In genomic region chr7:46993079-46993478, GRCm38 (mm10) we compare ENCODE assay signal across 35 mouse cellular contexts. TPM values are rescaled to one million over a fixed set of nuclear protein-coding genes. Genes with fewer than 3 reads are reported as not detected.
DNase-seq lines count a peak whose midpoint lies in the region; ATAC-seq and TF ChIP-seq lines count a peak whose summit lies in the region.
"Had no signal": no experiment of that assay in that cellular context is flagged by ENCODE, and none has a peak within 500 bp of the region (broad histone marks: within the 10 kb centered on the region; RNA-seq: fewer than 3 reads in every experiment).

No protein-coding gene starts in this region.

- H3K4me3 ChIP-seq in liver, adult 2 months (ENCODE audit: insufficient read depth, low read depth, low read length), result no peak overlapping the region
- no peak overlapping the region for H3K4me3 ChIP-seq in liver, postnatal 0 days (ENCODE audit: low read depth, low read length)
- H3K4me3 ChIP-seq in CH12.LX (replicated peaks in 1 of 3; ENCODE audit: low read depth in 2 of 3, low read length in 2 of 3, poor library complexity in 1 of 3), result no peak overlapping the region
- H3K4me3 ChIP-seq in forebrain, embryonic 12.5 days (replicated peaks), result no peak overlapping the region
- H3K4me3 ChIP-seq: embryonic facial prominence, embryonic 10.5 days; embryonic facial prominence, embryonic 13.5 days; erythroblast, embryonic 14.5 days; forebrain, embryonic 13.5 days; heart, embryonic 12.5 days; heart, embryonic 15.5 days; hindbrain, embryonic 12.5 days; intestine, embryonic 15.5 days had no signal

- H3K36me3 ChIP-seq in liver, adult 2 months (ENCODE audit: control insufficient read depth, insufficient read depth, low read length), result peaks cover 57% of the 10 kb centered on the region
- H3K36me3 ChIP-seq in liver, postnatal 0 days (replicated peaks; ENCODE audit: insufficient read depth, low read length), result peaks cover 65% of the 10 kb centered on the region
- peaks cover 53 to 83% of the 10 kb centered on the region in 2 experiments for H3K36me3 ChIP-seq in CH12.LX (replicated peaks in 1 of 2; ENCODE audit: control insufficient read depth in 1 of 2, insufficient read depth in 1 of 2, low read length in 1 of 2)
- H3K36me3 ChIP-seq in forebrain, embryonic 12.5 days (replicated peaks), result peaks cover 64% of the 10 kb centered on the region

- no peaks in the 10 kb centered on the region; the same call in 1 of the 2 replicates for H3K79me2 ChIP-seq in liver, adult 2 months (ENCODE audit: control insufficient read depth, insufficient read depth, low read length)
- peaks cover 11% of the 10 kb centered on the region; the same call in 1 of the 2 replicates for H3K79me2 ChIP-seq in CH12.LX (replicated peaks; ENCODE audit: control insufficient read depth, extremely low read depth, insufficient read depth, poor library complexity, severe bottlenecking)

- 83% methylated on average over 8 of the region's 8 CpGs for WGBS in liver, adult 2 months
- 73% methylated on average over 8 of the region's 8 CpGs for WGBS in liver, postnatal 0 days (ENCODE audit: insufficient replicate concordance)
- WGBS in forebrain, embryonic 12.5 days, result 92% methylated on average over 8 of the region's 8 CpGs

- no peak overlapping the region for H3K9ac ChIP-seq in liver, adult 2 months (ENCODE audit: low read depth, low read length)
- H3K9ac ChIP-seq in liver, postnatal 0 days (replicated peaks), result no peak overlapping the region
- no peak overlapping the region for H3K9ac ChIP-seq in CH12.LX (ENCODE audit: insufficient read depth, low read depth)
- H3K9ac ChIP-seq in forebrain, embryonic 12.5 days, result no peak overlapping the region
- H3K9ac ChIP-seq: embryonic facial prominence, embryonic 13.5 days; forebrain, embryonic 13.5 days; heart, embryonic 12.5 days; heart, embryonic 15.5 days; hindbrain, embryonic 12.5 days; intestine, embryonic 15.5 days had no signal

- no peak for ATAC-seq in liver, postnatal 0 days
- 0 out of 2 replicates have a peak, but pooled peaks have one; percentile 10 for ATAC-seq in megakaryocyte progenitor cell, adult 5-6 weeks (replicated peaks; ENCODE audit: poor library complexity)
- ATAC-seq in forebrain, embryonic 12.5 days (ENCODE audit: low FRiP score), result no peak
- ATAC-seq in megakaryocyte-erythroid progenitor cell, adult 5-6 weeks (replicated peaks; ENCODE audit: low FRiP score, low TSS enrichment, poor library complexity, severe bottlenecking), result no peak
- ATAC-seq: activated CD4-positive, CD25-positive, alpha-beta regulatory T cell, adult 4 months; CD4-positive, CD25-positive, alpha-beta regulatory T cell, adult 4 months; forebrain, embryonic 13.5 days; forebrain, embryonic 16.5 days; hindbrain, embryonic 16.5 days; intestine, embryonic 15.5 days had no signal

- TF ChIP-seq RAD21 in CH12.LX (IDR thresholded peaks at IDR 0.05; ENCODE audit: low read depth, low read length), result no peak

- TF ChIP-seq POLR2A in liver, adult 2 months (IDR thresholded peaks at IDR 0.05; ENCODE audit: extremely low read depth, insufficient read depth, low read length), result no peak
- no peak for TF ChIP-seq POLR2A in CH12.LX (IDR thresholded peaks at IDR 0.05; ENCODE audit: low read depth, low read length)

- no peak for TF ChIP-seq CTCF in liver, adult 2 months (IDR thresholded peaks at IDR 0.05; ENCODE audit: low read depth, low read length)
- no peak for TF ChIP-seq CTCF in liver, postnatal 0 days (IDR thresholded peaks at IDR 0.05; ENCODE audit: low read depth)
- TF ChIP-seq CTCF in CH12.LX (conservative IDR thresholded peaks at IDR 0.05 in 1 of 2, IDR thresholded peaks at IDR 0.05 in 1 of 2; ENCODE audit: low read depth in 2 of 2, low read length in 2 of 2), result no peak

- no peaks in the 10 kb centered on the region for H3K27me3 ChIP-seq in liver, adult 2 months (ENCODE audit: control insufficient read depth, insufficient read depth, low read length)
- no peaks in the 10 kb centered on the region for H3K27me3 ChIP-seq in liver, postnatal 0 days (ENCODE audit: insufficient read depth, low read length)
- H3K27me3 ChIP-seq in CH12.LX (replicated peaks), result no peaks in the 10 kb centered on the region
- H3K27me3 ChIP-seq in forebrain, embryonic 12.5 days, result no peaks in the 10 kb centered on the region
- H3K27me3 ChIP-seq: embryonic facial prominence, embryonic 13.5 days; forebrain, embryonic 13.5 days; heart, embryonic 12.5 days; heart, embryonic 15.5 days; hindbrain, embryonic 12.5 days; intestine, embryonic 15.5 days had no signal

- peak; percentile 22 for DNase-seq in liver, adult 2 months (ENCODE audit: extremely low read depth, low read depth, low spot score)
- DNase-seq in liver, postnatal 0 days, result no peak
- peak; percentile 70 for DNase-seq in CH12.LX (ENCODE audit: extremely low read depth)
- DNase-seq: adrenal gland, adult 8-10 months; adrenal gland, postnatal 25 days; cerebellum, adult 11-12 months; cerebellum, adult 8-10 months; cerebellum, postnatal 10 days; cerebellum, postnatal 36 days; embryo, embryonic 11 days; gastrocnemius, postnatal 10 days; gastrocnemius, postnatal 36 days; heart, adult 18-20 months; heart, postnatal 10 days; heart, postnatal 36 days had no signal

- no peaks in the 10 kb centered on the region for H3K9me3 ChIP-seq in liver, postnatal 0 days (ENCODE audit: low read length)
- no peaks in the 10 kb centered on the region for H3K9me3 ChIP-seq in CH12.LX (replicated peaks; ENCODE audit: low read length)
- no peaks in the 10 kb centered on the region for H3K9me3 ChIP-seq in forebrain, embryonic 12.5 days
- H3K9me3 ChIP-seq: embryonic facial prominence, embryonic 10.5 days; embryonic facial prominence, embryonic 13.5 days; forebrain, embryonic 13.5 days; heart, embryonic 12.5 days; heart, embryonic 15.5 days; hindbrain, embryonic 12.5 days; intestine, embryonic 15.5 days had no signal

- H3K4me1 ChIP-seq in liver, adult 2 months (ENCODE audit: control insufficient read depth, insufficient read depth, low read length), result no peaks in the 10 kb centered on the region
- peaks cover 6% of the 10 kb centered on the region; the same call in 1 of the 2 replicates for H3K4me1 ChIP-seq in liver, postnatal 0 days (ENCODE audit: insufficient read depth)
- H3K4me1 ChIP-seq in CH12.LX (ENCODE audit: control insufficient read depth in 1 of 2, insufficient read depth in 2 of 2), result peaks cover 7 to 46% of the 10 kb centered on the region in 2 experiments; a peak in 3 of 4 replicates
- no peaks in the 10 kb centered on the region for H3K4me1 ChIP-seq in forebrain, embryonic 12.5 days
- H3K4me1 ChIP-seq: embryonic facial prominence, embryonic 10.5 days; embryonic facial prominence, embryonic 13.5 days; forebrain, embryonic 13.5 days; hindbrain, embryonic 12.5 days had no signal

- no peak overlapping the region for H3K27ac ChIP-seq in liver, adult 2 months (replicated peaks; ENCODE audit: insufficient read depth, low read depth, low read length)
- H3K27ac ChIP-seq in liver, postnatal 0 days (ENCODE audit: low read depth), result no peak overlapping the region
- H3K27ac ChIP-seq in CH12.LX (ENCODE audit: insufficient read depth, low read depth), result peak overlapping the region; percentile 34; the same call in 1 of the 2 replicates
- H3K27ac ChIP-seq in forebrain, embryonic 12.5 days, result no peak overlapping the region
- H3K27ac ChIP-seq: embryonic facial prominence, embryonic 10.5 days; embryonic facial prominence, embryonic 13.5 days; forebrain, embryonic 13.5 days; heart, embryonic 15.5 days; hindbrain, embryonic 12.5 days; intestine, embryonic 15.5 days had no signal

- dilution Hi-C loops in CH12.LX (cut with MboI; ENCODE audit: extremely low pct_ligation_motif_present, extremely low pct_unique_long_range_greater_than_20kb, low sequenced_read_pairs), result no loop called here

- TF ChIP-seq EP300 in liver, postnatal 0 days (IDR thresholded peaks at IDR 0.05; ENCODE audit: low read depth), result no peak
- peak; percentile 91 for TF ChIP-seq EP300 in CH12.LX (IDR thresholded peaks at IDR 0.05; ENCODE audit: low read length)

- H3K4me2 ChIP-seq in liver, postnatal 0 days (ENCODE audit: low read depth, low read length), result no peak overlapping the region
- no peak overlapping the region for H3K4me2 ChIP-seq in CH12.LX (ENCODE audit: insufficient read depth, low read depth, poor library complexity, severe bottlenecking)
- no peak overlapping the region for H3K4me2 ChIP-seq in forebrain, embryonic 12.5 days
- H3K4me2 ChIP-seq: embryonic facial prominence, embryonic 13.5 days; forebrain, embryonic 13.5 days; heart, embryonic 12.5 days; heart, embryonic 15.5 days; hindbrain, embryonic 12.5 days; intestine, embryonic 15.5 days had no signal

- in situ Hi-C loops in CH12.LX (cut with MboI; ENCODE audit: low pct_ligation_motif_present, low pct_unique_long_range_greater_than_20kb, low sequenced_read_pairs), result no loop called here

RNA-seq across cellular contexts. Expression of gene Gm9999, which starts 9.7 kb away (rescaled TPM):
- not detected in 2 replicates for total RNA-seq in liver, adult 2 months (2014; rRNA removed)
- polyA plus RNA-seq in liver, adult 2 months (2012; rRNA removed), result not detected in 2 replicates
- not detected in 2 replicates for polyA plus RNA-seq in liver, postnatal 0 days (2015; fragmentation: Nextera tagmentation; extraction: Ambion mirVana)
- not detected in 2 replicates for total RNA-seq in CH12.LX (2012; rRNA removed)
- not detected in 2 replicates for total RNA-seq in CH12.LX (2014; rRNA removed)
- not detected in 2 replicates for polyA plus RNA-seq in CH12.LX (2012; ENCODE audit: insufficient read length, low read depth)
- not detected in 2 replicates for total RNA-seq in megakaryocyte progenitor cell, adult 5-6 weeks (2015)
- not detected in 2 replicates for total RNA-seq in megakaryocyte progenitor cell, adult 5-6 weeks (2017)
- not detected in 2 replicates for polyA plus RNA-seq in forebrain, embryonic 12.5 days (2016; fragmentation: Nextera tagmentation; extraction: Ambion mirVana)
- not detected in 2 replicates for total RNA-seq in megakaryocyte-erythroid progenitor cell, adult 5-6 weeks (2014; fragmentation: Nextera tagmentation)
- total RNA-seq in megakaryocyte-erythroid progenitor cell, adult 5-6 weeks (2017), result not detected in 2 replicates
- total RNA-seq: adrenal gland, adult 8-10 months; adrenal gland, postnatal 25 days; ES-E14; gastrocnemius, adult 18-20 months; gastrocnemius, postnatal 10 days; gastrocnemius, postnatal 36 days; heart, adult 18-20 months; heart, postnatal 10 days; heart, postnatal 36 days had no signal
- polyA plus RNA-seq: activated CD4-positive, CD25-positive, alpha-beta regulatory T cell, adult 4 months; brain, embryonic 14.5 days; C2C12; CD4-positive, CD25-positive, alpha-beta regulatory T cell, adult 4 months; cortical plate, adult 2 months; embryonic facial prominence, embryonic 10.5 days; embryonic facial prominence, embryonic 13.5 days; erythroblast, embryonic 14.5 days; forebrain, embryonic 13.5 days; forebrain, embryonic 16.5 days; heart, embryonic 12.5 days; heart, embryonic 15.5 days; hindbrain, embryonic 12.5 days; hindbrain, embryonic 16.5 days; intestine, embryonic 15.5 days had no signal

RNA-seq across cellular contexts. Expression of gene Spty2d1, which starts 15.1 kb away (rescaled TPM):
- 7.5 and 7.6 TPM in 2 replicates for total RNA-seq in liver, adult 2 months (2014; rRNA removed)
- 2.9 and 3.2 TPM in 2 replicates for polyA plus RNA-seq in liver, adult 2 months (2012; rRNA removed)
- polyA plus RNA-seq in liver, postnatal 0 days (2015; fragmentation: Nextera tagmentation; extraction: Ambion mirVana), result 6.0 and 6.4 TPM in 2 replicates
- total RNA-seq in CH12.LX (2012; rRNA removed) (10.5 and 14.3 TPM in 2 replicates), CH12.LX (2014; rRNA removed) (22.9 and 24.6 TPM in 2 replicates)
- 29.9 and 32.6 TPM in 2 replicates for polyA plus RNA-seq in CH12.LX (2012; ENCODE audit: insufficient read length, low read depth)
- 30.4 and 34.9 TPM in 2 replicates for total RNA-seq in megakaryocyte progenitor cell, adult 5-6 weeks (2015)
- 25.4 and 30.7 TPM in 2 replicates for total RNA-seq in megakaryocyte progenitor cell, adult 5-6 weeks (2017)
- 12.3 and 13.5 TPM in 2 replicates for polyA plus RNA-seq in forebrain, embryonic 12.5 days (2016; fragmentation: Nextera tagmentation; extraction: Ambion mirVana)
- total RNA-seq in megakaryocyte-erythroid progenitor cell, adult 5-6 weeks (2014; fragmentation: Nextera tagmentation), result 14.8 and 15.6 TPM in 2 replicates
- 28.9 and 33.4 TPM in 2 replicates for total RNA-seq in megakaryocyte-erythroid progenitor cell, adult 5-6 weeks (2017)

RNA-seq across cellular contexts. Expression of gene Uevld, which starts 34.8 kb away (rescaled TPM):
- 9.8 and 10.2 TPM in 2 replicates for total RNA-seq in liver, adult 2 months (2014; rRNA removed)
- 2.7 and 3.0 TPM in 2 replicates for polyA plus RNA-seq in liver, adult 2 months (2012; rRNA removed)
- polyA plus RNA-seq in liver, postnatal 0 days (2015; fragmentation: Nextera tagmentation; extraction: Ambion mirVana), result 2.6 and 3.2 TPM in 2 replicates
- total RNA-seq in CH12.LX (2012; rRNA removed) (2.6 and 2.9 TPM in 2 replicates), CH12.LX (2014; rRNA removed) (4.6 and 5.2 TPM in 2 replicates)
- 5.5 and 6.6 TPM in 2 replicates for polyA plus RNA-seq in CH12.LX (2012; ENCODE audit: insufficient read length, low read depth)
- total RNA-seq in megakaryocyte progenitor cell, adult 5-6 weeks (2015), result 15.5 and 19.6 TPM in 2 replicates
- 11.1 and 11.9 TPM in 2 replicates for total RNA-seq in megakaryocyte progenitor cell, adult 5-6 weeks (2017)
- 13.2 and 13.8 TPM in 2 replicates for polyA plus RNA-seq in forebrain, embryonic 12.5 days (2016; fragmentation: Nextera tagmentation; extraction: Ambion mirVana)
- total RNA-seq in megakaryocyte-erythroid progenitor cell, adult 5-6 weeks (2014; fragmentation: Nextera tagmentation), result 11.1 and 12.0 TPM in 2 replicates
- total RNA-seq in megakaryocyte-erythroid progenitor cell, adult 5-6 weeks (2017), result 7.9 and 8.0 TPM in 2 replicates

RNA-seq across cellular contexts. Expression of gene Tmem86a, which starts 57.3 kb away (rescaled TPM):
- total RNA-seq in liver, adult 2 months (2014; rRNA removed), result 5.7 and 7.0 TPM in 2 replicates
- 9.1 and 16.1 TPM in 2 replicates for polyA plus RNA-seq in liver, adult 2 months (2012; rRNA removed)
- polyA plus RNA-seq in liver, postnatal 0 days (2015; fragmentation: Nextera tagmentation; extraction: Ambion mirVana), result 35.6 and 42.0 TPM in 2 replicates
- 0.29 and 0.30 TPM in 2 replicates for total RNA-seq in CH12.LX (2012; rRNA removed)
- total RNA-seq in CH12.LX (2014; rRNA removed), result 0.61 and 0.82 TPM in 2 replicates
- polyA plus RNA-seq in CH12.LX (2012; ENCODE audit: insufficient read length, low read depth), result 1.5 and 2.0 TPM in 2 replicates
- 2.3 and 4.0 TPM in 2 replicates for total RNA-seq in megakaryocyte progenitor cell, adult 5-6 weeks (2015)
- 1.4 and 2.2 TPM in 2 replicates for total RNA-seq in megakaryocyte progenitor cell, adult 5-6 weeks (2017)
- polyA plus RNA-seq in forebrain, embryonic 12.5 days (2016; fragmentation: Nextera tagmentation; extraction: Ambion mirVana), result 13.9 and 15.2 TPM in 2 replicates
- total RNA-seq in megakaryocyte-erythroid progenitor cell, adult 5-6 weeks (2014; fragmentation: Nextera tagmentation), result 0.77 and 2.3 TPM in 2 replicates
- not detected in 2 replicates for total RNA-seq in megakaryocyte-erythroid progenitor cell, adult 5-6 weeks (2017)
